Comparison of ENCODE assay signal across 23 mouse cellular contexts in the genomic region with DNA sequence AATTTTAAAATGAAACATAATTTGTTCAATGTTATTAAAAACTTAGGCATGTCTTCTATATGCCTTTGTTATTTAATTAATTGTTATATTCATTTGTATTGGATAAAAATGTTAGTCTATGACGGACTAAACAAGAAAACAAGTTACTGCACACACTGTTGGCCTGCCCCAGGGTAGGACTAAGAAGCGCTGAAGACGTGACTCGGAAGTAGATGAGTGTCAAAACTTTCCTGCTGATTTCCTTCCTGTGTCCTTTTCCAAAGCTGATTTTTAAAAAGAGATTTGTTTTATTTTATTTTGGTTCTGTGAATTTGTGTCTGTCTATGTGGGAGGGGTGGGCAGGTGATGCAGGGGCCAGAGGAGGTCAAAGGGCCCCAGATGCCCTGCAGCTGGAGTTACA. TPM values are rescaled to one million over a fixed set of nuclear protein-coding genes. Genes with fewer than 3 reads are reported as not detected.
A peak's percentile ranks its signal among the peaks of the same experiment; 100 is the strongest.
DNase-seq lines count a peak whose midpoint lies in the region; ATAC-seq and TF ChIP-seq lines count a peak whose summit lies in the region.
"Had no signal": no experiment of that assay in that cellular context is flagged by ENCODE, and none has a peak within 500 bp of the region (broad histone marks: within the 10 kb centered on the region; RNA-seq: fewer than 3 reads in every experiment).

No protein-coding gene starts in this region.

- WGBS in intestine, postnatal 0 days = 87% methylated on average over 4 of the region's 4 CpGs

- H3K9ac ChIP-seq in CH12.LX (ENCODE audit: insufficient read depth, low read depth) = no peak overlapping the region
- H3K9ac ChIP-seq in intestine, postnatal 0 days (ENCODE audit: low read depth, low read length) = no peak overlapping the region
- H3K9ac ChIP-seq: embryonic facial prominence, embryonic 12.5 days; forebrain, embryonic 13.5 days; forebrain, embryonic 15.5 days; forebrain, postnatal 0 days had no signal

- H3K9me3 ChIP-seq in CH12.LX (replicated peaks; ENCODE audit: low read length) = peaks cover 5% of the 10 kb centered on the region
- no peaks in the 10 kb centered on the region for H3K9me3 ChIP-seq in intestine, postnatal 0 days (ENCODE audit: control insufficient read depth)
- H3K9me3 ChIP-seq: embryonic facial prominence, embryonic 12.5 days; forebrain, embryonic 15.5 days had no signal

- TF ChIP-seq EP300 in CH12.LX (IDR thresholded peaks at IDR 0.05; ENCODE audit: low read length) = peak; percentile 5; the same call in 1 of the 2 replicates

- no peak for DNase-seq in CH12.LX (ENCODE audit: extremely low read depth)
- DNase-seq in spleen, postnatal 14 days (ENCODE audit: low spot score in 2 of 2) = no peak
- DNase-seq in left cerebral cortex, adult 8-10 months (ENCODE audit: low spot score in 2 of 2) = no peak
- DNase-seq: adrenal gland, adult 8-10 months; adrenal gland, postnatal 14 days; adrenal gland, postnatal 36 days; cerebellum, adult 11-12 months; cerebellum, adult 2 months; cerebellum, adult 9-10 months; cerebellum, postnatal 10 days; cerebellum, postnatal 25 days; forebrain, postnatal 0 days had no signal

- H3K4me3 ChIP-seq in CH12.LX (replicated peaks in 1 of 3; ENCODE audit: low read depth in 2 of 3, low read length in 2 of 3, poor library complexity in 1 of 3) = no peak overlapping the region
- H3K4me3 ChIP-seq in intestine, postnatal 0 days (ENCODE audit: low read depth, low read length) = no peak overlapping the region
- H3K4me3 ChIP-seq: embryonic facial prominence, embryonic 10.5 days; embryonic facial prominence, embryonic 12.5 days; forebrain, embryonic 13.5 days; forebrain, embryonic 15.5 days had no signal

- peaks cover 3 to 13% of the 10 kb centered on the region in 2 experiments; a peak in 3 of 4 replicates for H3K4me1 ChIP-seq in CH12.LX (ENCODE audit: control insufficient read depth in 1 of 2, insufficient read depth in 2 of 2)
- H3K4me1 ChIP-seq in intestine, postnatal 0 days (replicated peaks; ENCODE audit: control insufficient read depth, insufficient read depth, low read length) = no peaks in the 10 kb centered on the region
- H3K4me1 ChIP-seq: embryonic facial prominence, embryonic 10.5 days; embryonic facial prominence, embryonic 12.5 days; forebrain, embryonic 13.5 days; forebrain, embryonic 15.5 days had no signal

- H3K79me2 ChIP-seq in CH12.LX (replicated peaks; ENCODE audit: control insufficient read depth, extremely low read depth, insufficient read depth, poor library complexity, severe bottlenecking) = no peaks in the 10 kb centered on the region

- no peak for TF ChIP-seq RAD21 in CH12.LX (IDR thresholded peaks at IDR 0.05; ENCODE audit: low read depth, low read length)

- no peaks in the 10 kb centered on the region for H3K36me3 ChIP-seq in CH12.LX (replicated peaks in 1 of 2; ENCODE audit: control insufficient read depth in 1 of 2, insufficient read depth in 1 of 2, low read length in 1 of 2)
- H3K36me3 ChIP-seq in intestine, postnatal 0 days (ENCODE audit: control insufficient read depth, insufficient read depth) = no peaks in the 10 kb centered on the region
- H3K36me3 ChIP-seq: embryonic facial prominence, embryonic 10.5 days; embryonic facial prominence, embryonic 12.5 days; forebrain, embryonic 15.5 days had no signal

- no peaks in the 10 kb centered on the region for H3K27me3 ChIP-seq in CH12.LX (replicated peaks)
- H3K27me3 ChIP-seq in intestine, postnatal 0 days (replicated peaks; ENCODE audit: control insufficient read depth, insufficient read depth, low read length) = no peaks in the 10 kb centered on the region
- H3K27me3 ChIP-seq: embryonic facial prominence, embryonic 12.5 days; forebrain, embryonic 13.5 days; forebrain, embryonic 15.5 days had no signal

- TF ChIP-seq POLR2A in CH12.LX (IDR thresholded peaks at IDR 0.05; ENCODE audit: low read depth, low read length) = no peak

- dilution Hi-C loops in CH12.LX (cut with MboI; ENCODE audit: extremely low pct_ligation_motif_present, extremely low pct_unique_long_range_greater_than_20kb, low sequenced_read_pairs) = no loop called here

- ATAC-seq in CD4-positive, CD25-positive, alpha-beta regulatory T cell, adult 4 months = peak; percentile 58
- peak; percentile 51 for ATAC-seq in inflammation-experienced regulatory T-cells, adult 6 months
- ATAC-seq in intestine, postnatal 0 days = no peak
- ATAC-seq: forebrain, embryonic 13.5 days; forebrain, embryonic 15.5 days; forebrain, postnatal 0 days had no signal

- in situ Hi-C loops in CH12.LX (cut with MboI; ENCODE audit: low pct_ligation_motif_present, low pct_unique_long_range_greater_than_20kb, low sequenced_read_pairs) = no loop called here

- no peak for TF ChIP-seq CTCF in CH12.LX (conservative IDR thresholded peaks at IDR 0.05 in 1 of 2, IDR thresholded peaks at IDR 0.05 in 1 of 2; ENCODE audit: low read depth in 2 of 2, low read length in 2 of 2)
- TF ChIP-seq CTCF in intestine, postnatal 0 days (IDR thresholded peaks at IDR 0.05; ENCODE audit: low read depth) = no peak

- no peak overlapping the region for H3K4me2 ChIP-seq in CH12.LX (ENCODE audit: insufficient read depth, low read depth, poor library complexity, severe bottlenecking)
- no peak overlapping the region for H3K4me2 ChIP-seq in intestine, postnatal 0 days (replicated peaks; ENCODE audit: low read depth)
- H3K4me2 ChIP-seq: embryonic facial prominence, embryonic 12.5 days; forebrain, embryonic 13.5 days; forebrain, embryonic 15.5 days had no signal

- H3K27ac ChIP-seq in CH12.LX (ENCODE audit: insufficient read depth, low read depth) = peak overlapping the region; percentile 60
- H3K27ac ChIP-seq in intestine, postnatal 0 days (ENCODE audit: low read depth, low read length) = no peak overlapping the region
- H3K27ac ChIP-seq: embryonic facial prominence, embryonic 10.5 days; embryonic facial prominence, embryonic 12.5 days; forebrain, embryonic 13.5 days; forebrain, embryonic 15.5 days had no signal

TF ChIP-seq in CH12.LX, 34 proteins besides CTCF, POLR2A, EP300 and RAD21:
- TF ChIP-seq PAX5 (IDR thresholded peaks at IDR 0.05; ENCODE audit: low read length) (no peak), MAX (IDR thresholded peaks at IDR 0.05; ENCODE audit: low read length) (no peak), IRF4 (IDR thresholded peaks at IDR 0.05; ENCODE audit: low read depth, low read length) (0 out of 2 replicates have a peak, but pooled peaks have one; percentile 29), JUN (IDR thresholded peaks at IDR 0.05; ENCODE audit: insufficient read depth, low read depth, low read length) (no peak), MAFK (IDR thresholded peaks at IDR 0.05; ENCODE audit: insufficient replicate concordance, low read length) (no peak), HCFC1 (IDR thresholded peaks at IDR 0.05; ENCODE audit: low read depth, low read length) (peak; percentile 64), KAT2A (IDR thresholded peaks at IDR 0.05; ENCODE audit: insufficient replicate concordance, low read length) (no peak), E2F4 (IDR thresholded peaks at IDR 0.05; ENCODE audit: insufficient replicate concordance, low read depth, low read length) (no peak), USF2 (conservative IDR thresholded peaks at IDR 0.05; ENCODE audit: low read depth, low read length) (no peak), TBP (conservative IDR thresholded peaks at IDR 0.05; ENCODE audit: low read depth, low read length) (no peak), ETS1 (conservative IDR thresholded peaks at IDR 0.05; ENCODE audit: low read depth, low read length) (no peak), NELFE (IDR thresholded peaks at IDR 0.05; ENCODE audit: low read depth, low read length) (no peak; the same call in 1 of the 2 replicates), CHD1 (IDR thresholded peaks at IDR 0.05; ENCODE audit: low read depth, low read length) (no peak), UBTF (IDR thresholded peaks at IDR 0.05; ENCODE audit: low read depth, low read length) (no peak), BHLHE40 (IDR thresholded peaks at IDR 0.05; ENCODE audit: low read depth, low read length) (no peak; the same call in 1 of the 2 replicates), NRF1 (IDR thresholded peaks at IDR 0.05; ENCODE audit: low read depth, low read length) (no peak), MYC (IDR thresholded peaks at IDR 0.05; ENCODE audit: low read depth, low read length) (0 out of 2 replicates have a peak, but pooled peaks have one; percentile 34), CHD2 (IDR thresholded peaks at IDR 0.05; ENCODE audit: low read length) (no peak), TCF12 (IDR thresholded peaks at IDR 0.05; ENCODE audit: low read depth, low read length) (no peak)

RNA-seq across cellular contexts. Expression of gene Esm1, which starts 25.7 kb away (rescaled TPM):
- not detected for polyA plus RNA-seq in CD4-positive, CD25-positive, alpha-beta regulatory T cell, adult 4 months (2017; shearing (Covaris generic))
- 0.13 TPM in 1 of 2 replicates, not detected in the other for total RNA-seq in CH12.LX (2012; rRNA removed)
- not detected in 2 replicates for total RNA-seq in CH12.LX (2014; rRNA removed)
- not detected in 2 replicates for polyA plus RNA-seq in CH12.LX (2012; ENCODE audit: insufficient read length, low read depth)
- 1 to 10 TPM in 1 of 3 experiments, under 1 TPM in 2; 0.27 to 4.4 (median 0.63) TPM for polyA plus RNA-seq in inflammation-experienced regulatory T-cells, adult 6 months (2017; shearing (Covaris generic))
- 3.4 and 3.6 TPM in 2 replicates for polyA plus RNA-seq in intestine, postnatal 0 days (2015; fragmentation: Nextera tagmentation; extraction: Ambion mirVana)
- total RNA-seq in left cerebral cortex, adult 8-10 months (2022) = under 1 TPM in 2 of 4 experiments, not detected in 2; 0.17 to 0.53 TPM
- total RNA-seq: ES-E14, MEL had no signal

RNA-seq across cellular contexts. Expression of gene Gzmk, which starts 42.0 kb away (rescaled TPM):
- under 1 TPM in 1 of 2 experiments, not detected in 1; 0.77 TPM for polyA plus RNA-seq in CD4-positive, CD25-positive, alpha-beta regulatory T cell, adult 4 months (2017; shearing (Covaris generic))
- total RNA-seq in CH12.LX (2012; rRNA removed) (not detected in 2 replicates), CH12.LX (2014; rRNA removed) (not detected in 2 replicates)
- not detected in 2 replicates for polyA plus RNA-seq in CH12.LX (2012; ENCODE audit: insufficient read length, low read depth)
- 100 to 1,000 TPM in 1 of 3 experiments, 1 to 10 TPM in 2; 1.0 to 254 (median 2.3) TPM for polyA plus RNA-seq in inflammation-experienced regulatory T-cells, adult 6 months (2017; shearing (Covaris generic))
- not detected in 2 replicates for polyA plus RNA-seq in intestine, postnatal 0 days (2015; fragmentation: Nextera tagmentation; extraction: Ambion mirVana)
- total RNA-seq in left cerebral cortex, adult 8-10 months (2022) = under 1 TPM in 1 of 4 experiments, not detected in 3; 0.25 TPM
- total RNA-seq: adrenal gland, postnatal 14 days; adrenal gland, postnatal 36 days; ES-E14; forebrain, postnatal 0 days; MEL had no signal
- polyA plus RNA-seq: cerebellum, adult 2 months; embryonic facial prominence, embryonic 10.5 days; embryonic facial prominence, embryonic 12.5 days; embryonic facial prominence, embryonic 14.5 days; forebrain, embryonic 11.5 days; forebrain, embryonic 13.5 days; forebrain, postnatal 0 days had no signal
